Mouse (Mus musculus): ENCODE results near the gene Celf5. TPM values are rescaled to one million over a fixed set of nuclear protein-coding genes. Genes with fewer than 3 reads are reported as not detected.
A peak's percentile ranks its signal among the peaks of the same experiment; 100 is the strongest.

Gene Celf5
- polyA plus RNA-seq, 1 experiment from 2014 or later, result 37.1 TPM

DNA sequence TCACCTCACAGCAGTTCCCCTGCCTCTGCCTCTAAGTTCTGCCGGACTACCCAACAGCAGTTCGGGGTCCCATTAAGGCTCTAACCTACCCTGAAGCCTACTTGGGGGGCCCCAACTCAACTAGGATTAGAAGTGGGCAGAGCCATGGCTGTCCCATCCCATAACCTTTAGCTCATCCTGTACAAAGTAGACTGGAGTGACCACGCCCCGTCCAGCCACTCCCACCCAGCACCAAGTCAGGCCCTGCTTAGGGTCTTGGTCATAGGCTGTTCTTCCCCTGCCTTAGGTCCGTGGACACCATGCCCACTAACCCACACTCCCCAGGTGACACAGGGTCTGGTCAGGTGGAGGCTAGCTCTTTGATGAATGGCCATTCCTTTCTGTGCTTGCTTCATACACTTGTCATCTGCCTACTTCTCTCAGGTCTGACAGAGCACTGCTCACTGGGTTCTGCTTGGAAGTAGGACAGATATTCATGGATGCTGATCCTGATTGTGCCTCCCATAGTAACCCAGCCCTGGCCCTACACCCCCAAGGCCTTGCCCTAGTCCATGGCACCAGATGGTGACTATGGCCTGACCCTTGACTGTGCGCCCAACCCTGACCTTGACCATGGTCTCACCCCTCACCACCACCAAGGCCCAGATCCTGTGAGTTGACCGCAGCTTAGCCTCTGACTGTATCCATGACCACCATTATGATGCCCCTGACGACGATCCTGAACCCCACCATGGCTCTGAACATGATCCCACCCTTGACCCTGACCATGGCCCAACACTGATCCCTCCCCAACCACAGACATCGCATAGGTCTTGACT lies 63.2 kb downstream of the Celf5 start:
- peaks cover 51% of the 10 kb centered on the region for H3K4me1 ChIP-seq
- ATAC-seq (ENCODE audit: low FRiP score), result no peak
- 92% methylated on average over 10 of the region's 10 CpGs for WGBS
- H3K4me2 ChIP-seq, result no peak overlapping the region
- no peaks in the 10 kb centered on the region for H3K9me3 ChIP-seq
- peaks cover 29% of the 10 kb centered on the region for H3K27me3 ChIP-seq
- no peak overlapping the region for H3K4me3 ChIP-seq (replicated peaks)
- H3K27ac ChIP-seq, result no peak overlapping the region
- 0 out of 2 replicates have a peak, but pooled peaks cover 6% of the 10 kb centered on the region for H3K36me3 ChIP-seq (replicated peaks)
- H3K9ac ChIP-seq, result no peak overlapping the region

DNA sequence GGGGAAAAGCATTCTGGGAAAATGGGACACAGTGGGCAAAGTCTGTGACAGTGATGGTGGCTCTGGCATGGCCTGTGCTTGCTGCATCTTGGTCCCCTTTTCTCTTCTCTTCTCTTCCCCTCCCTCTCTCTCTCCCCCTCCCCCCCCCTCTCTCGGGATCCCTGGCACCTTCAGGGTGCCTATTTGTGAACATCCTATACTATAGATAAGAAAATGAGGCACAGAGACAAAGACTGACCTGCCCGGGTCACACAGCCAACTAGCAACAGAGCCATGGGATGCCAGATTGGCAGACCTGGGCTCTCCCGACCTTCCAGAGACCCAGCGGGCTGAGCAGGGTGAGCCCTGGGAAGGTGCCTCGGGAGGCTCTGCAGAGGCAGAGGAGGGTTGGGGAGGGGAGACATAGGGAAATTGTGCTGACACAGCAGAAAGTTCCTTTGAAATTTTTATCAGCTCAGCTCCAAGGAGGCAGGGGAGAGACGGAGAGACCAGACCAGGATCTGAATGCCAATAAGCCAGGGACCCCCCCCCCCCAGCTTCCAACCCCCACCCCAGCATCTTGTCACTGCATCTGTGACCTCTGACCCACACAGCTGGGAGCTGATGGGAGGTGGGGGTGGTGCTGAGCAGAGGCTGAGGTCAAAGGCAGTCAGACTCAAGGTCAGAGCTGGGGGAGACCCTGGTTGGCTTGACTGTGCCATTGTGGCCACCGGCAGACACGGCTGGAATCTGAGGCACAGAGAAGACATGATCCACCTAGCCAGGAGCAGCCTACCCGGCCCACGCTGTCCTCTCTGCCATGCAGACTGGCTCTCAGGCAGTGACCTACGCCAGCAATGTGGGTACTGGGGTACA lies 64.1 kb downstream of the Celf5 start:
- no peak overlapping the region for H3K4me3 ChIP-seq (replicated peaks)
- no peak overlapping the region; the same call in 1 of the 2 replicates for H3K9ac ChIP-seq
- H3K4me1 ChIP-seq, result peaks cover 55% of the 10 kb centered on the region
- no peaks in the 10 kb centered on the region for H3K9me3 ChIP-seq
- peaks cover 20% of the 10 kb centered on the region for H3K27me3 ChIP-seq
- no peak overlapping the region for H3K27ac ChIP-seq
- ATAC-seq (ENCODE audit: low FRiP score), result no peak
- H3K36me3 ChIP-seq (replicated peaks), result 0 out of 2 replicates have a peak, but pooled peaks cover 6% of the 10 kb centered on the region
- 0 out of 2 replicates have a peak overlapping the region, but pooled peaks have one; percentile 3 for H3K4me2 ChIP-seq
- WGBS, result 54% methylated on average over 11 of the region's 11 CpGs

DNA sequence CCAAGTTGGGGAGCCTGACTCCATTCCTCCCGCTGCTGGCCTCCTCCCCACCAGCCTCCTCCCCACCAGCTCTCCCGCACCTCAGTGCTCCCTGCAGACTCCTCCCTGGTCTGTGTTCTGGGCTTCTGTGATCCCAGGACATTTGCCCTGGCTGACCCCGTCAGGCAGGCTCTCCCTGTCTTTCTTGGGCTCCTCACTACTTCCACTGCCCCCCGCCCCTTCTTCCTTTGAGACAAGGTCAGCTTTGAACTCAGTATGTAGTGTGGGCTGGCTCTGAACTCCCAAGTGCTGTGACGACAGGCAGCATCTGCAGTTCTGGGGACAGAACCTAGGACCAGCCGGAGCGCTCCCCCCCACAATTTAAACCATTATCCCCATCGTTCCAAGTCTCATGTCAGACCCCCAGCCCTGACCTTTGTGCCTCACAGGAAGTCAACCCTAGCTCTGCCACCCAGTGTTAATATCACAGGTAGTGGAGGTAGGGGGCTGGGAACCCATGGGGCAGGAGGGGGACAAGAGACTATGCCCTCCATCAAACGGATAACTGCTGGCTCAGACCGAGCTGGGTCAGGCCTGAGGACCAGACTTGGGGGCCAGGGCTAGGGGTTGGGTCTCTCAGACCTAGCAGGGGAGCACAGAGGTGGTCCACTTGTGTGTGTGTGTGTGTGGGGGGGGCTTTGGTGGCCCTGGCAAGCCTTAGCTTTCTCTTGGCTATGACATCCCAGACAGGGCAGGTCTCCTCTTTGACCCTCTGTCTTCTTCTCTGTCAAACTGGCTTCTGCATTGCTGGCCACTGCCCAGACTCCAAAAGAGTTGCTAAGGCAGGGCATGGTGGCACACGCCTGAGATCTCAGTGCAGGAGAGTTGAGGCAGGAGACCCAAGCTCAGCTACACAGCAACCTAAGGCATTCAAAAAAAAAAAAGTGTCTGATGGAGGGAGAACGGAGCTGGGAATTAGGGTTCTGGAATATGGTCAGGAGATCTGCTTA lies 65.0 kb downstream of the Celf5 start:
- H3K27ac ChIP-seq, result peak overlapping the region; percentile 80
- H3K4me1 ChIP-seq, result peaks cover 61% of the 10 kb centered on the region
- WGBS, result 44% methylated on average over 12 of the region's 12 CpGs

DNA sequence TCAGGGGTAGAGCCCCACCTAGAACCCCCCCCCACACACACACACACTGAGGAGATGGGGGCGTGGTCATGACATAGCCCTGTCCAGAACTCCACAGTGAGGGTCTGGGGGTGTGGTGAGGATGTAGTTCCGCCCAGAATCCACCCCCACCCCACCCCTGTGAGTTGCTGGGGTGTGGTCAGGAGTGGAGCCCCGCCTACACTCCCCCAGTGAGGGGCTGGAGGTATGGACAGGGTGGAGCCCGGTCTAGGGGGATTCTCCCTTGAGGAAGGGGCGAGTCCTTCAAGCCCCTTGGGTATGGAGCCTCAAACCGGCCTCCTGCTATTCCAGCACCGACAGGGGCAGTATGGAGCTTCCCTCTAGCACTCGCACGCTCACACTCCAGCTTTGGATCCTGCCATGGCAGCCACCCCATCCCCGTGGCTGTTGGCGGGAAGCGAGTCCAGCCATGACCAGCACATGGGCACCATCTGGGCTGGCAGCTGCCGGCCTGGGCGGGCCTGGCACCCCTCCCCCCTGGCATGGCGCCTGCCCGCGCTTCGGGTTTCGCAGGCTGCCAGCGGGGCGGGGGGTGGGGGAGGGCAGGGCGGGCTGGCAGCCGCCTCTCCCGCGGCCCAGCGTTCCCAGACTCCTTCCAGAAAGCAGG lies 65.8 kb downstream of the Celf5 start:
- Histone ChIP-seq H3K27me3 (peaks cover 11% of the 10 kb centered on the region; the same call in 1 of the 2 replicates), H3K4me3 (replicated peaks) (peak overlapping the region; percentile 35), H3K9ac (peak overlapping the region; percentile 65), H3K36me3 (replicated peaks) (0 out of 2 replicates have a peak, but pooled peaks cover 6% of the 10 kb centered on the region), H3K4me2 (peak overlapping the region; percentile 64), H3K4me1 (peaks cover 68% of the 10 kb centered on the region), H3K9me3 (no peaks in the 10 kb centered on the region), H3K27ac (peak overlapping the region; percentile 80)
- under 1% methylated on average over 17 of the region's 26 CpGs for WGBS
- ATAC-seq (ENCODE audit: low FRiP score), result peak; percentile 74

More for the DNA sequence above, 65.0 kb downstream of the Celf5 start:
- Histone ChIP-seq H3K4me3 (replicated peaks) (peak overlapping the region; percentile 35), H3K27me3 (peaks cover 15% of the 10 kb centered on the region), H3K9ac (peak overlapping the region; percentile 65), H3K4me2 (peak overlapping the region; percentile 64), H3K9me3 (no peaks in the 10 kb centered on the region), H3K36me3 (replicated peaks) (0 out of 2 replicates have a peak, but pooled peaks cover 6% of the 10 kb centered on the region)
- ATAC-seq (ENCODE audit: low FRiP score), result no peak

DNA sequence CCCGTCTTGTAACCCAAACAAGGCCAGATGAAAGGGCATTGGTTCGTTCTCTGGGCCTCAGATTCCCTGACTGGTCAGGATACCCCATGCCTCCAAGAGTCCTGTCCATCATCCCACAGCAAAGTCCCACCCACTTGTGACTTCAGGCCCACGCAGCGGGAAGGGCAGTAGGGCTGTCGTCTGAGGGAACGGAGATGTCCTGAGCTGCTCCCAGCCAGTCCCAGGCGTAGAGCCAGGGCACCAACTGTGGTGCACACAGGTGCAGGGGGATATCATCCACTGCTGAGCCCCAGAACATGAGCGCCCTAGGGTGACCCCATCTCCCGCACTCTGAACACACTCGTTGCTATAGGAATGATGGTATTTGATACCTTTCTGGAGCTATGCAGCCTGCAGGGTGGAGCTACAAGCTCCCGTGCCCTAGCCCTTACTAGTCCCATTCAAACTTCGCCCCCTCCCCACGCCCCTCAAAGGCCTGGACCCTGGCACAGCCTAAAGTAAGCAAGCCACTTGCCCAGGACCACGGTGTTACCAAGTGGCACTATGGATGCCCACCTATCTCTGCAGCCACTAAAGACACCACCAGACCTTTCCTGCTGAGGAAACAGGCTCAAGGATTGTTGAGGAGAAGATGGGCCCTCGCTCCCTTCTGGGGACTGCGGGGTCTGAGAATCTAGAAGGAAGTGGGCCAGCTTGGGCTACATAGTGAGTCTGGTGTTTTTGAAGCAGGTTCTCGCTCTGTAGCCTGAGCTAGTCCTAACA lies 66.8 kb downstream of the Celf5 start:
- no peak overlapping the region for H3K9ac ChIP-seq
- H3K9me3 ChIP-seq, result no peaks in the 10 kb centered on the region
- H3K4me3 ChIP-seq (replicated peaks), result no peak overlapping the region
- 0 out of 2 replicates have a peak, but pooled peaks cover 6% of the 10 kb centered on the region for H3K36me3 ChIP-seq (replicated peaks)
- 68% methylated on average over 17 of the region's 17 CpGs for WGBS
- H3K27ac ChIP-seq, result peak overlapping the region; percentile 80
- ATAC-seq (ENCODE audit: low FRiP score), result no peak
- peaks cover 11% of the 10 kb centered on the region for H3K27me3 ChIP-seq
- peaks cover 75% of the 10 kb centered on the region for H3K4me1 ChIP-seq
- H3K4me2 ChIP-seq, result no peak overlapping the region

DNA sequence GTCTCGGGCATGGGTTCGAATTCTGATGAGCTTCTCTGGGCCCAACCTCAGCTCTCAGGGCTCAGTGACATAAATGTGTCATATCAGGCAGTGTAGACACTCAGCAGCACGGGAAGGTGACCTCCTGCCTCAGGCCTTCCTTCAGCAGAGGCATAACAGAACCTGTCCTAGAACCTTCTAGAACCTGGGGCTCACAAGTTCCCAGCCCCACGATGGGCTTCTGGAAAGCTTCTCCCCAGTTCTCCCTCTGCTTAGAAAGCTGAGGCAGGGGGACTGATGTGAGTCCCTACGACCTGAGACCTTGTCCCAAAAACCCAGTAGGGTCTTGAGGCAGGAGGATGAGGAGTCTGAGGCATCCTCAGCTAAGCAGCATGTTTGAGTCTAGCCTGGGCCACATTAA lies 67.4 kb downstream of the Celf5 start:
- Histone ChIP-seq H3K4me3 (replicated peaks) (no peak overlapping the region), H3K27me3 (peaks cover 6% of the 10 kb centered on the region), H3K9me3 (no peaks in the 10 kb centered on the region), H3K4me2 (no peak overlapping the region), H3K4me1 (peaks cover 79% of the 10 kb centered on the region), H3K27ac (0 out of 2 replicates have a peak overlapping the region, but pooled peaks have one; percentile 80), H3K36me3 (replicated peaks) (0 out of 2 replicates have a peak, but pooled peaks cover 4% of the 10 kb centered on the region), H3K9ac (no peak overlapping the region)
- WGBS, result 75% methylated on average over 5 of the region's 5 CpGs
- no peak for ATAC-seq (ENCODE audit: low FRiP score)

DNA sequence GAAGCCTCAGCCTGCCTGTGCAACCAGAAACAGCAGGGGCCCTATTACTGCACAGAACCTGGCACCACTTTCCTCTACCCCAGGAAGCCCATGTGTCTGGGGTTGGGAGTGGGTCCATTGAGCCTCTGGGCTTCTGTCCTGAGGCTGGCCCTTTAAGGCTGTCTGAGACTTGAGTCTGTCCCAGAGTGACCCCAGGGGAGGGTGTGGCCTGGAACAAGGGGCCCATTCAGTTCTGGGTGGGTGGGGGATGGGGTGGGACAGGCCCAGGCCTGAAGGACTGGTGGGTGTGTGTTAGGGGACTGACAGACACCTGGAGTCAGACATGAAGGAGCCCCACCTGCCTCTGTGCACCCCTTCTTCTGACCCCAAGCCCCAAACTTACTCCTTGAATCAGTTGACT lies 67.8 kb downstream of the Celf5 start:
- H3K27me3 ChIP-seq, result peaks cover 5% of the 10 kb centered on the region; the same call in 1 of the 2 replicates
- H3K4me1 ChIP-seq, result peaks cover 84% of the 10 kb centered on the region
- H3K36me3 ChIP-seq (replicated peaks), result no peaks in the 10 kb centered on the region
- H3K4me2 ChIP-seq, result no peak overlapping the region
- peak overlapping the region; percentile 80; the same call in 1 of the 2 replicates for H3K27ac ChIP-seq
- H3K4me3 ChIP-seq (replicated peaks), result no peak overlapping the region
- no peak for ATAC-seq (ENCODE audit: low FRiP score)
- H3K9ac ChIP-seq, result no peak overlapping the region
- H3K9me3 ChIP-seq, result no peaks in the 10 kb centered on the region

DNA sequence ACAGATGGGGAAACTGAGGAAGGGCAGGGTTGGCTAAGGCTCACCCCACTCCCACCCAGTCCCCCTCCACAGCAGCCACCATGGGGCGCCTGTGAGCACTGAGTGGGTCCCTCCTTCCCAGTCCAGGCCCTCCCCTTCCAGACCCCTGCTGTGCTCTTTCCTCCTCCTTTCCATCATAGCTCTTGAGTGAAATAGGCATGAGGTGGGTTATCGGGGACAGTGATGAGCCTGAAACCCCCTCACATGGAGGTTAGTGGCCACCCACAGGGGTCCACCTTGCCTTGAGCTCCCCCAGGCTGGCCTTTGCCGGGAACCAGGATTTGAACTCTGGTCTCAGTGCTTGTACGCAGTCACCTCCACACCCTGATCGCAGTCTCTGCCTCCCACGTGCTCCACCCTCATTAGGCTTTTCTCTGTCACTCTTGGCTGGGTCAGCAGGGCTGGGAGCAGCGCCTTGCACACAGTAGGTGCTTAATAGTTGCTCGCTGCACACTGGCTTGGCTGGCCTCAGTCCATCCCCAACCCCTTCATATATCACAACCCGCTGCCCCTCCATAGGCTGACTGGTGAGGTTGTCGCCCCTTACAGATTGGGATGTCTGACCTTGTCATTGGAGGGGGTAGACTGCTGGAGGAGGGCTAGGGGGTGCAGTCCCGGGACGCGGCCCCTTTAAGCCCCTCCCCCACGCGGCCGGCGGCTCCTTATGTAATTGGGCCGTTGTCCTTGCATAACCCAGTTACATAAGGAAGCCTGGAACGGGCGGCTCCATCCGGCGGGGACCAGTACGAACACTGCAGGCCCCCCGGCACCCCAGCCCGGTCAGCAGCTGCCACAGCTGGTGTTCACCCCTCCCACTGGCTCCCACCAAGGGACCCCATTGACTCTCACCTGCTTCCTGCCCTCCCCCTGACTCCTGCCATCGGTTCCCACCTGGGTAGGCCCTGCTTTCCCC lies 68.9 kb downstream of the Celf5 start:
- WGBS, result 28% methylated on average over 26 of the region's 26 CpGs
- no peaks in the 10 kb centered on the region for H3K9me3 ChIP-seq
- peak; percentile 14; the same call in 1 of the 2 replicates for ATAC-seq (ENCODE audit: low FRiP score)
- no peaks in the 10 kb centered on the region for H3K36me3 ChIP-seq (replicated peaks)
- H3K27ac ChIP-seq, result peak overlapping the region; percentile 80; the same call in 1 of the 2 replicates
- H3K4me2 ChIP-seq, result peak overlapping the region; percentile 35
- no peak overlapping the region for H3K9ac ChIP-seq
- peaks cover 90% of the 10 kb centered on the region for H3K4me1 ChIP-seq
- 0 out of 2 replicates have a peak overlapping the region, but pooled peaks have one; percentile 5 for H3K4me3 ChIP-seq (replicated peaks)
- peaks cover 8% of the 10 kb centered on the region for H3K27me3 ChIP-seq

DNA sequence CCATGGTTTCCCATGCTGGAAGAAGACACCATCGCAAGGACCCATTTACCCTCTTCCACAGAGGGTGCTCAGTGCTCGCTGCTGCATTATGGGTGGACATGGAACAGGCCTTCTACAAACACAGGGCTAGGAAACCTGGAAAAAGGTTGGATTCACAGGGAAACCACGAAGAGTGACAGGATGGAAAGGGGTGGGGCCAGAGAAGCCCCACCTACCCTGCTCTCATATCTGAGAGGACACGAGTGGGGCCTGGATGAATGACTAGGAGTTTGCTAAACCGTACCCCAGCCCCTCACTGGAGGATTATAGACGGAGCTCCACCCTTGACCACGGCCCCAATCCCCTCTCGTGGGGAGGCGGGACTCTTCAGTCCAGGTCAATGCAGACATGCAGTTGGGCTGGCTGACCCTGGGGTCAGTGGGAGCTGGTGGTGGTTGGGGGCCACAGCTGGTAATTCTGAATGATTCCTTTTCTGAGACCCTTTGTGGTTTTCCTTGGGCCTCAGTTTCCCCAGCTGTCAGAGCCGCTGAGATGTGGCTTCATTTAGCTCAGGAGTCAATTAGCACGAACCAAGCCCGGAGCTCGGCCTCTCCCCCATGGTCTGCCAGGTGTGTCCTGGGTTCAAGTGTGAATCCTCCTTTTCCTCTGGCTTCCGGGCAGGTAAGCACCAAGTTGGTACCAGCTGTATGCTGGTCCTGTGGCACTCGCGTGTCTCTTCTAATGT lies 69.8 kb downstream of the Celf5 start:
- H3K9ac ChIP-seq, result no peak overlapping the region
- peak overlapping the region; percentile 71 for H3K27ac ChIP-seq
- H3K4me3 ChIP-seq (replicated peaks), result no peak overlapping the region
- 77% methylated on average over 16 of the region's 16 CpGs for WGBS
- H3K27me3 ChIP-seq, result peaks cover 13% of the 10 kb centered on the region
- ATAC-seq (ENCODE audit: low FRiP score), result no peak
- H3K4me2 ChIP-seq, result no peak overlapping the region
- no peaks in the 10 kb centered on the region for H3K36me3 ChIP-seq (replicated peaks)
- H3K4me1 ChIP-seq, result peaks cover 90% of the 10 kb centered on the region
- H3K9me3 ChIP-seq, result no peaks in the 10 kb centered on the region
